Mouse (Mus musculus) liver, embryonic 16.5 days (tissue): Measurements from ENCODE around the gene Lef1. TPM values are rescaled to one million over a fixed set of nuclear protein-coding genes. Genes with fewer than 3 reads are reported as not detected.

ENCODE experiments used
- ATAC-seq: fragments of 200-750 bp; cut with Nextera tagmentation; 2 replicates; pipeline ENCODE4 v1.8.0; 2017; ENCODE audit warnings: low read depth, mild to moderate bottlenecking, moderate number of reproducible peaks, moderate library complexity
- H3K27ac ChIP-seq: fragments of 300-500 bp; sonication (generic); 2 replicates; pipeline ENCODE4 v1.5.1; 2014; ENCODE audit warnings: mild to moderate bottlenecking, low read length
- H3K27me3 ChIP-seq: fragments of 300-500 bp; sonication (generic); 2 replicates; pipeline ENCODE4 v1.6.1; 2014; ENCODE audit warnings: low read depth, low read length, mixed read lengths; ENCODE audit not compliant: control insufficient read depth, insufficient read depth
- H3K36me3 ChIP-seq: fragments of 300-500 bp; sonication (generic); 2 replicates; pipeline ENCODE4 v1.6.1; 2014; ENCODE audit warnings: mild to moderate bottlenecking; ENCODE audit not compliant: control insufficient read depth, insufficient read depth
- H3K4me1 ChIP-seq: fragments of 300-500 bp; sonication (generic); 2 replicates; pipeline ENCODE4 v1.6.1; 2014; ENCODE audit warnings: low read depth, low read length, mixed read lengths; ENCODE audit not compliant: control insufficient read depth
- H3K4me2 ChIP-seq: fragments of 300-500 bp; sonication (generic); 2 replicates; pipeline ENCODE4 v1.6.1; 2014; ENCODE audit warnings: low read depth, low read length, mixed read lengths
- H3K4me3 ChIP-seq: fragments of 300-500 bp; sonication (generic); 2 replicates; pipeline ENCODE4 v1.5.1; 2014; ENCODE audit warnings: low read depth, mild to moderate bottlenecking, low read length
- H3K9ac ChIP-seq: fragments of 300-500 bp; sonication (generic); 2 replicates; pipeline ENCODE4 v1.6.1; 2014; ENCODE audit warnings: low read depth, low read length
- H3K9me3 ChIP-seq: fragments of 300-500 bp; sonication (generic); replicated peaks from 2 replicates; pipeline ENCODE4 v1.6.1; 2016; ENCODE audit warnings: low read length; ENCODE audit not compliant: control insufficient read depth
- WGBS: fragments of 180-500 bp; shearing (Covaris S2); extraction: QIAGEN DNeasy Blood & Tissue Kit; methylation state at CpG from one replicate; pipeline ENCODE4 v1.1.7; 2014; ENCODE audit not compliant: insufficient replicate concordance; 5-methylcytosine and 5-hydroxymethylcytosine counted together
- polyA plus RNA-seq: library from polyadenylated mRNA; unstranded; fragments of >200 nt; fragmentation: Nextera tagmentation; extraction: Ambion mirVana; gene quantifications from 2 replicates; pipeline ENCODE4 v1.2.1, GENCODE M21; 2015

Lef1 gene
- polyA plus RNA-seq, 1 experiment from 2014 or later = 2.3 TPM

DNA sequence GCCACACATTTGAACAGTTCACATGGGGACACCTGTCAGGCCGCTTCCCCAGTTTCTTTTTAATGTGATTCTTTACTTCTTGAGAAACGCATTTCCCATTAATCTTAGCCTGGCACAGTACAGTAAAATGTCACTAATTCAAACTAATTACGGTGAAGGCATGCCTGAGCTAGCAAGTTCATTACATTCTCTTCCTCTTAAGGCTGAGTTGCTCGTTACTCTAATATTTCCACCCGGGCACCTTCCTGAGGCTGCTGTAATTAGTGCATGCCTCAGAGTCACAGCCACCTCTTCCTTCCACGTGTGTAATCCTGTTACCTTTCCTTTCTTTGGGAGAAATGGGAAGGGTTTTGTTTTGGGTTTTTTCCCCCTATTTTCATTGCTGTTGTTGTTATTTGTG, 71.9 kb downstream of the Lef1 start:
- ATAC-seq = no peak
- Histone ChIP-seq H3K4me2 (no peak overlapping the region), H3K27me3 (no peaks in the 10 kb centered on the region), H3K9ac (no peak overlapping the region), H3K9me3 (no peaks in the 10 kb centered on the region), H3K36me3 (no peaks in the 10 kb centered on the region), H3K4me3 (no peak overlapping the region), H3K27ac (no peak overlapping the region), H3K4me1 (no peaks in the 10 kb centered on the region)
- 54% methylated on average over 6 of the region's 6 CpGs for WGBS

DNA sequence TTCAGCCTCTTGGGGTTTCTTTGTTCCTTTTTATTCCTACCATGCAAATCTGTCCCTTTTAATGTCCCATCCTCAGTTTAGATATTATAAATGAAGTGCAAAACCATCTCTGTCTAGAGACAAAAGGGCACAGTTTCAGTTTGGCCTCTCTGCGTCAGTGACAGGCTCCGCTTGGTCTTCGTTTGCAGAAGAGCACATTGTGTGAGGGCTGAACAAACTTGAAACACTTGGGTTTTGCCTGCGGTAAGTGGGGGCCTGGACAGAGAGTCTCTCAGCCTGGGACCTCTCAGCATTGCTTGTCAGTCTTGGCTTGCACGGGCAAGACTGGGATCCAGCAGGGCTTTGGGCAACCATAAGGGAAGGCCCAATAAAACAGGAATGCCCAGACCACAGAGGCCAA, 75.9 kb downstream of the Lef1 start:
- Histone ChIP-seq H3K27me3 (no peaks in the 10 kb centered on the region), H3K36me3 (no peaks in the 10 kb centered on the region), H3K9me3 (no peaks in the 10 kb centered on the region), H3K4me3 (no peak overlapping the region), H3K4me2 (no peak overlapping the region), H3K9ac (no peak overlapping the region), H3K27ac (no peak overlapping the region), H3K4me1 (no peaks in the 10 kb centered on the region)
- no peak for ATAC-seq
- WGBS = 67% methylated on average over 5 of the region's 5 CpGs

DNA sequence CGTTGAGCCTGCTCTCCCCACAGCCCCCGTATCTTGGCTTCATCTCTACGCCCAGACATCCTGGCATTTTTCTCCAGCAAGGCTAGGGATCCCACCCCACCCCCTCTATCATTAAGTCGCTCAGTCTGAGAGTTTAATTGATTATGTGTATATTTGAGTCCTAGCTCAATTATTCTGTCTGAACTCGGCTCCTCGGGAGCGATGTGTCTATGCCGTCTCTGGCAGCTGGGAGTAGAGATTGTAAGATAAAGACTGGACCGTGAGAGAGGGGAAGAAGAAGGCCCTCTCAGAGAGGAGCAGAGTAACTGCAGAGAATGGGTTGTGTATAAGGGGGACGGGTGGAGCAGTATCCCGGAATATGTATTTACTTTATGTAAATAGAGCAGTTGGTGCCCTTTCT, 80.0 kb downstream of the Lef1 start:
- Histone ChIP-seq H3K4me3 (no peak overlapping the region), H3K9me3 (no peaks in the 10 kb centered on the region), H3K4me2 (no peak overlapping the region), H3K27me3 (no peaks in the 10 kb centered on the region), H3K4me1 (no peaks in the 10 kb centered on the region), H3K27ac (no peak overlapping the region), H3K9ac (no peak overlapping the region), H3K36me3 (no peaks in the 10 kb centered on the region)
- WGBS = 43% methylated on average over 11 of the region's 11 CpGs
- no peak for ATAC-seq

DNA sequence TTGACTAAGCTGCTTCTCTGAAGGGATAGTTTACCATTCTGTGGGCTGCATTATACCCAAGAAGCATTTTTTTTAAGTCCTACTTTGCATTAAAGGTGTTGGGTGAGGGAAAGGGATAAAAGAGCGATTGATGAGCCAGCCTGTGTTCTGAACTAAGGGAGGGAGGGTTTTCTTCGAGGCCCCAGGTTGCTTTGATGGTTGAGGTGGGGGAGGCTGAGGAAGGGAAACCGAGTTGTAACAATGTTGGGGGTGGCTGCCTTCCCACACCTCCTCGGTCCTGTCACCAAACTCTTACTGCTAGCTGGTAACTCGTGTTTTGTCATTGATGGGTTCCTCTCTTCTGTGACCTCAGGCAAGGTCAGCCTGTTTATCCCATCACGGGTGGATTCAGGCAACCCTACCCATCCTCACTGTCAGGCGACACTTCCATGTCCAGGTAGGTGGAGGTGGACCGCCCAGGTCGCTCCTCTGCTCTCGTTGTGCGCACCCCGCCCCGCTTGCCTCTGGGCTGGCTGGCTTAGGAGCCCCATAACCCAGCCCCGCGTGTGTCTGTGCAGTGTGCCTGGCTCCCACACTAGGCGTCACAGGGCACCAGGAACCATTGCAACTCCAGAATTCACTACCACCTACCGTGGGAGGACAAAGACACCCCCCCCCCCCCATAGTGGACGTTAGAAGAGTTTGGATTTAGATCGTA, 80.5 kb downstream of the Lef1 start:
- no peak overlapping the region for H3K9ac ChIP-seq
- H3K27me3 ChIP-seq = no peaks in the 10 kb centered on the region
- H3K4me3 ChIP-seq = no peak overlapping the region
- H3K36me3 ChIP-seq = no peaks in the 10 kb centered on the region
- 67% methylated on average over 19 of the region's 19 CpGs for WGBS
- no peak overlapping the region for H3K4me2 ChIP-seq
- H3K27ac ChIP-seq = no peak overlapping the region
- H3K4me1 ChIP-seq = no peaks in the 10 kb centered on the region
- no peaks in the 10 kb centered on the region for H3K9me3 ChIP-seq
- no peak for ATAC-seq

DNA sequence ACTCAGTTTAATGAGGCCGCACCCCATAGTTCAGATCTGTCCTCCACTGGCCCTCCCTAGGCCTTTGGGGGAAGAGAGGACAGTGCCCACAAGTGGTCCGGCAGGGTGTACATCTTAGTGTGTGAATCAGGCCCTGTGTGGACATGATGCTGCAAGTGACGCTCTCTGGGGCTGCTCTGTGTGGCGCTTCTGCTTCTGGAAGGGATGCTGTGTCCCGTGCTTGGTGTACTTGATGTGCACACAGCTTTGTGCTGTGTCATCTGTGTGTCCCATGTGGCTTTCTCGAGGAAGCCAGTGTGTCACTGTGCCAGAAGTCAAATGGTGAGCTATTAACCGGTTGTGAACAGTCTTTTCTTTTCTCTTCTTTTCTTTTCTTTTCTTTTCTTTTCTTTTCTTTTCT, 81.2 kb downstream of the Lef1 start:
- Histone ChIP-seq H3K9me3 (no peaks in the 10 kb centered on the region), H3K4me2 (no peak overlapping the region), H3K4me3 (no peak overlapping the region), H3K27me3 (no peaks in the 10 kb centered on the region), H3K36me3 (no peaks in the 10 kb centered on the region), H3K9ac (no peak overlapping the region), H3K4me1 (no peaks in the 10 kb centered on the region), H3K27ac (no peak overlapping the region)
- 68% methylated on average over 7 of the region's 7 CpGs for WGBS
- no peak for ATAC-seq

DNA sequence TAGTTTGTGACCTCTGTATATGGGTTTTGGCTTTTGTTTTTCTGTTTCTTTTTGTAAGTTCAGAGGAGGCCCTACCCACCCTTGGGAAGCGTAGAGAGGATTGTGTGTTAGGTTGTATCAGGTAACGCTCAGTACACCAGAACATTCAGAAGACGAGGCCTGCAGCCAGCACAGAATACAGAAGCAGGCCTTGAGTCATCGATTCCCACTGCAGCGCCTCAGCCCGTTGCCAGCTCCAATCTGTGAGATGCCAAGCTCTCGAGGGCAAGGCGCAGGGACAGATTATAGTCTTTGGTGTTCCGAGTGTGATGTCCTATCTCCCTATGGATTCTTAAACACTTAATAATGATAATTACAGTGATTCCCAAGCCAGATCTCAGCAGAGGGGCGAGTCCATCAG, 85.8 kb downstream of the Lef1 start:
- Histone ChIP-seq H3K4me3 (no peak overlapping the region), H3K27me3 (no peaks in the 10 kb centered on the region), H3K36me3 (no peaks in the 10 kb centered on the region), H3K27ac (no peak overlapping the region), H3K9ac (no peak overlapping the region), H3K4me2 (no peak overlapping the region), H3K4me1 (no peaks in the 10 kb centered on the region), H3K9me3 (no peaks in the 10 kb centered on the region)
- no peak for ATAC-seq
- WGBS = 63% methylated on average over 10 of the region's 10 CpGs

DNA sequence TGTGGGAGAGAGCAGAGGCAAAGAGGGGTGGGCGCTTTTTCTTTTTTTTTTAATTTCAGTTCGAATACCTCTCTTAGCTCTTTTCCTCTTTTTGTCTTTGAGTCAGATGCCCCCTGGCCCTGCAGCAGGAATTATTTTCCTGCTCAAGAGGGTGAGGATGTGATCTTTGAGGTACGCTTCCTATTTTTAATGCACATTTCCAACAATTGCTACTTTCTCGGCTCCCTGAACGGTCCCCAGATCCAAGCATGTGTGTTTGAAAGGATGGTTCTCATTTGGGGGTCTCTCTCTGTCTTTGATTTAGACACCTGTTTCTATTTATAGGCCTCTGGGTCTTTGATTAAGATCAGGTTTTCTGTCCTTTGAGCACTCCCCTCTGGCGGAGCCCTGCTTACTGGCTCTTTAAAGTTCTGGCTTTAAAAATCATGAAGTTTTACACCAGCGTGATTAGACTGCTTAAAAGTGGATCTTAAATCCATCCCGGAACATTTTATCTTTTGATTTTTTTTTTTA, 86.3 kb downstream of the Lef1 start:
- WGBS = 69% methylated on average over 8 of the region's 8 CpGs
- Histone ChIP-seq H3K27ac (no peak overlapping the region), H3K4me2 (no peak overlapping the region), H3K4me1 (no peaks in the 10 kb centered on the region), H3K27me3 (no peaks in the 10 kb centered on the region), H3K9ac (no peak overlapping the region), H3K9me3 (no peaks in the 10 kb centered on the region), H3K4me3 (no peak overlapping the region), H3K36me3 (no peaks in the 10 kb centered on the region)
- no peak for ATAC-seq

DNA sequence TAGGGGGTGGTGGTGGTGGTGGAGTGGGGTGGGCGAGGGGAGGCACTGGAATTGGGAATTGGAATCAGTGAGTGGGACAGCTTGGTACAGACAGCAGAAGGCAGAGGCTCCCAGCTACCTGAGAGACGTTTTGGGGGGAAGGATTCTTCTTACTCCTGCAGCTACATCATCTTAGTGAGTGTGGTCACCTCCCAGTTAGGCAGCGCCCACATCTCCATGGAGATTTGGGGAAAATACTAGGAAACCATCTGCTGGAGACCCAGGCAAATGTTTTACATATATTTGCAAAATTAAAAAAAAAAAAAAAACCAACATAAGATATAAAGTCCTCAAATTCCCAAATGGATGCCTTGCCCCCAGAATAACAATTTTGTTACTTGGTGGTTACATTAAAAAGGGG, 88.7 kb downstream of the Lef1 start:
- 44% methylated on average over 3 of the region's 3 CpGs for WGBS
- Histone ChIP-seq H3K4me1 (no peaks in the 10 kb centered on the region), H3K4me2 (no peak overlapping the region), H3K27me3 (no peaks in the 10 kb centered on the region), H3K9me3 (no peaks in the 10 kb centered on the region), H3K4me3 (no peak overlapping the region), H3K27ac (no peak overlapping the region), H3K9ac (no peak overlapping the region), H3K36me3 (no peaks in the 10 kb centered on the region)
- no peak for ATAC-seq

DNA sequence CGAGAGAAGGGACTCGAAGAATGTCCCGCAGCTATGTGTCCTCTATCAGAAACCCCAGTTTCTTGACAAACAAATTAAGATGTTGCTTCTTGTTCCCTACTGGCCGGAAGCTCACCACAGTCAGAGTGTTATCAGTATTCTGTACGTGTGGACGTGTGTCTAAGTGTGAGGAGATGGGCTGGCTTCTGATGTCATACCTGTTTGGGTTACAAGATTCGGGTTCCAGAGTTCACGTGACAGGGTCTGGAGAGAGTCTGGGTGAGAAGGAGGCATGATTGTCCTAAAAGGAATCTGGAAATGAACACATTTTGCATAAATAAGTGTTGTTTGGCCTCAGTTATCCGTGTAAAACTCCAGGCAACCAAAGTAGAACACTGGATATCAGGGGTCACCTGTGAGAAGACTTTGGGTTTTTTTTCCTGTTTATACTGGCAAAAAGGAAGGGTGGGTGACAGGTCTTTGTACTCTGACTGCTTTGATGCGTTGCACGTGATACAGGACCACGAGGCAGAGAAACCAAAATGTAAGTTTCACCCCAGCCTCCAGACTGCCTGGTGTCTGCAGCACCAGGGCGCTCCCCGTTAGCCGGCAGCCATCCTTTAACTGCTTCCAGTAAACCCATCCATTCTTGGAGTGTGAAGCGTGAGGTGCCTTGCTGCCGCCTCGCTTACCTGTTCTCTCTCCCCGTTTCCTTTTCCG, 89.5 kb downstream of the Lef1 start:
- Histone ChIP-seq H3K4me1 (no peaks in the 10 kb centered on the region), H3K9me3 (no peaks in the 10 kb centered on the region), H3K4me3 (no peak overlapping the region), H3K9ac (no peak overlapping the region), H3K36me3 (no peaks in the 10 kb centered on the region), H3K27me3 (no peaks in the 10 kb centered on the region), H3K27ac (no peak overlapping the region), H3K4me2 (no peak overlapping the region)
- no peak for ATAC-seq
- 63% methylated on average over 20 of the region's 20 CpGs for WGBS
